Mouse (Mus musculus) embryonic facial prominence, embryonic 15.5 days (tissue): Measurements from ENCODE around the gene Ccdc97. TPM values are rescaled to one million over a fixed set of nuclear protein-coding genes. Genes with fewer than 3 reads are reported as not detected.

Source experiments
- ATAC-seq: fragments of 200-750 bp; cut with Nextera tagmentation; 2 replicates; pipeline ENCODE4 v1.8.0; 2017; ENCODE audit warnings: low read depth, moderate TSS enrichment; ENCODE audit not compliant: insufficient number of reproducible peaks, low FRiP score, low TSS enrichment
- H3K27ac ChIP-seq: fragments of 300-500 bp; sonication (generic); replicated peaks from 2 replicates; pipeline ENCODE4 v1.5.1; 2015; ENCODE audit warnings: mild to moderate bottlenecking, inconsistent platforms
- H3K27me3 ChIP-seq: fragments of 300-500 bp; sonication (generic); 2 replicates; pipeline ENCODE4 v1.6.1; 2015; ENCODE audit warnings: inconsistent platforms
- H3K36me3 ChIP-seq: fragments of 300-500 bp; sonication (generic); 2 replicates; pipeline ENCODE4 v1.6.1; 2015; ENCODE audit warnings: mild to moderate bottlenecking, inconsistent platforms
- H3K4me1 ChIP-seq: fragments of 300-500 bp; sonication (generic); 2 replicates; pipeline ENCODE4 v1.6.1; 2015; ENCODE audit warnings: inconsistent platforms
- H3K4me2 ChIP-seq: fragments of 300-500 bp; sonication (generic); replicated peaks from 2 replicates; pipeline ENCODE4 v1.6.1; 2015; ENCODE audit warnings: mild to moderate bottlenecking, inconsistent platforms
- H3K4me3 ChIP-seq: fragments of 300-500 bp; sonication (generic); replicated peaks from 2 replicates; pipeline ENCODE4 v1.5.1; 2015; ENCODE audit warnings: mild to moderate bottlenecking, inconsistent platforms
- H3K9ac ChIP-seq: fragments of 300-500 bp; sonication (generic); 2 replicates; pipeline ENCODE4 v1.6.1; 2015; ENCODE audit warnings: inconsistent platforms
- H3K9me3 ChIP-seq: fragments of 300-500 bp; sonication (generic); replicated peaks from 2 replicates; pipeline ENCODE4 v1.6.1; 2016; ENCODE audit warnings: inconsistent platforms
- WGBS: fragments of 180-500 bp; shearing (Covaris S2); methylation state at CpG from one replicate; pipeline ENCODE4 v1.1.7; 2015; 5-methylcytosine and 5-hydroxymethylcytosine counted together
- polyA plus RNA-seq: library from polyadenylated mRNA; unstranded; fragments of >200 nt; fragmentation: Nextera tagmentation; extraction: Ambion mirVana; gene quantifications from 2 replicates; pipeline ENCODE4 v1.2.1, GENCODE M21; 2015

Ccdc97 gene
- polyA plus RNA-seq, 1 experiment from 2014 or later, result 32.8 TPM

DNA sequence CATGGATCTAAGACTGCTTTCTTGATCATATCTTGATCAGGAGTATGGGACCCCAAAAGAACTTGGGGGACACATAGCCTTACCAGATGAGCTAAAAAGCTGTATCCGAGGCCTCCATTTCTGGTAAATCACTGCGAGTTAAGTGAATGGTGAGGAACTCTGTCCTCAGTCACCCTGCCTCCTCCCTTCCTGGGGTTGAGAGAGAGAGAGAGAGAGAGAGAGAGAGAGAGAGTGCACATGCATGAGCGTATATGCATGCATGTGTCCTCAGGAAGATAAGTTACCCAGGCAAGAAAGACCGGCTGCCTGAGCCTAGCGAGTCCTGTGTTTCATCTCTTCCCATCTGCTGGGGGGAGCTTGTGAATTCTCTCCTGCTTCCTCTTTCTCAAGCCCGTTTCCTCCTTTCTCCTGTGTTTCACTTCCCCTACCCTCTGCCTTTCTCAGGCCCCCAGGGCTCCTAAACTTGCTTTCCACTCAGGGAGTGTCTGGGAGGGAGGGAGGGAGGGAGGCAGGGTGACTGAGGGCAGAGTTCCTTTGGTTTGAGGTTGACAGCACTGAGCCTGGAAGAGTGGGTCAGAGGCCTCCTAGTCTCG lies 12.2 kb downstream of the Ccdc97 start:
- 47% methylated on average over 7 of the region's 7 CpGs for WGBS
- Histone ChIP-seq H3K4me1 (peaks cover 43% of the 10 kb centered on the region), H3K36me3 (peaks cover 7% of the 10 kb centered on the region; the same call in 1 of the 2 replicates), H3K4me2 (no peak overlapping the region), H3K9ac (no peak overlapping the region), H3K9me3 (no peaks in the 10 kb centered on the region), H3K27ac (peak overlapping the region; percentile 68; the same call in 1 of the 2 replicates), H3K27me3 (peaks cover 6% of the 10 kb centered on the region; the same call in 1 of the 2 replicates), H3K4me3 (no peak overlapping the region)
- no peak for ATAC-seq

DNA sequence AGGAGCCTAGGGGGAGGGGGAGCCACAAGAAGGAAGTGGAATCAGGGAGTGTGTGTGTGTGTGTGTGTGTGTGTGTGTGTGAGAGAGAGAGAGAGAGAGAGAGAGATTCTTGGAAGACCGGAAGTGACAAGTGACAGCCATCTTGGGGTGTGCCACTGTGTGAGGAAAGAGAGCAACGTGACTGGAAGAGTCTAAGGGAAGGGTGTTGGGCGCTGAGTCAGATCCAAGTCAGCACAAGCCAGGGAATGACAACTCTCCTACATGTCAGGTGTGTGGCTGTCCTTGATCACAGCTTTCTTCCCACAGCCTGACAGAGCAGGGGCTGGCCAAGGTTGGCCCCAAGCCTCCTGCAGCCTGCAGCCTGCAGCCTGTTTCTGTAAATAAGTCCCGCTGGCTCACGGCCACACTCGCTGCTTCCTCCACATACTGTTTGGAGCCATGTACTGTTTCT lies 13.1 kb downstream of the Ccdc97 start:
- Histone ChIP-seq H3K4me2 (no peak overlapping the region), H3K4me3 (no peak overlapping the region), H3K27ac (no peak overlapping the region), H3K4me1 (peaks cover 35% of the 10 kb centered on the region), H3K9ac (no peak overlapping the region), H3K27me3 (peaks cover 6% of the 10 kb centered on the region; the same call in 1 of the 2 replicates), H3K9me3 (no peaks in the 10 kb centered on the region), H3K36me3 (peaks cover 16% of the 10 kb centered on the region)
- WGBS, result 55% methylated on average over 6 of the region's 6 CpGs
- ATAC-seq, result no peak

- Histone ChIP-seq H3K9ac (no peak overlapping the region), H3K4me2 (peak overlapping the region; percentile 41), H3K4me1 (peaks cover 25% of the 10 kb centered on the region), H3K36me3 (peaks cover 18% of the 10 kb centered on the region), H3K27ac (no peak overlapping the region), H3K9me3 (no peaks in the 10 kb centered on the region), H3K27me3 (peaks cover 6% of the 10 kb centered on the region; the same call in 1 of the 2 replicates), H3K4me3 (no peak overlapping the region)
- WGBS, result 13% methylated on average over 36 of the region's 37 CpGs
- ATAC-seq, result no peak
Observed at GRCm38 (mm10) chr7:25704716-25705364, 14.0 kb downstream of the Ccdc97 start.

DNA sequence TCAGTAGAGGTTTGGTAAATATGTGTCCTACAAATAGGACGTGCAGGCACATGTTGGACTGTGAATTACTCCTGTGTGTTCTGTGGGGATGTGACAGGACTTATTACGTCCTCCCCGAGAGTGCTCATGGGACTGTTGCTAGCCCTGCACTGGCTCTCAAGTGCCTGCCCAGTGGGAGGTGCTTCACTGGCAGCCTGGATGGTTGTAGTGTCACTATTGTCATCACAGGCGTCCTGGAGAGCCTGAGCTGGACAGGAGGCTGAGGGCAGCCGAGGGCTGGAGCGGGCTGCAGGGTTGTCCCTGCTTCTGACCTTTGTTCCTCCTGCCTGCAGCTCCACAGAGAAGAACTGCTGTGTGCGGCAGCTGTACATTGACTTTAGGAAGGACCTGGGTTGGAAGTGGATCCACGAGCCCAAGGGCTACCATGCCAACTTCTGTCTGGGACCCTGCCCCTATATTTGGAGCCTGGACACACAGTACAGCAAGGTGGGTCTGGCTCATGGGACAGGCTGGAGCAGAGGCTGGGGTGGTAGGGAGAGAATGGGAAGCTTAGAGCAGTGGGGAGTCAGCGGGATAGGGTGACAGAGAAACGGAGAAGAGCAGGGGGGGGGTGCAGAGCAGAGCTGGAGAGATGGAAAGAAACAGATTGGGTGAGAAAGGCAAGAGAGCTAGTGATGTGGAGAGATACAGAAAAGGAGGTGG lies 14.9 kb downstream of the Ccdc97 start:
- Histone ChIP-seq H3K36me3 (peaks cover 18% of the 10 kb centered on the region), H3K4me1 (peaks cover 22% of the 10 kb centered on the region), H3K9ac (no peak overlapping the region), H3K27me3 (peaks cover 6% of the 10 kb centered on the region; the same call in 1 of the 2 replicates), H3K4me3 (no peak overlapping the region), H3K27ac (no peak overlapping the region), H3K9me3 (no peaks in the 10 kb centered on the region), H3K4me2 (no peak overlapping the region)
- 26% methylated on average over 10 of the region's 10 CpGs for WGBS
- ATAC-seq, result no peak

DNA sequence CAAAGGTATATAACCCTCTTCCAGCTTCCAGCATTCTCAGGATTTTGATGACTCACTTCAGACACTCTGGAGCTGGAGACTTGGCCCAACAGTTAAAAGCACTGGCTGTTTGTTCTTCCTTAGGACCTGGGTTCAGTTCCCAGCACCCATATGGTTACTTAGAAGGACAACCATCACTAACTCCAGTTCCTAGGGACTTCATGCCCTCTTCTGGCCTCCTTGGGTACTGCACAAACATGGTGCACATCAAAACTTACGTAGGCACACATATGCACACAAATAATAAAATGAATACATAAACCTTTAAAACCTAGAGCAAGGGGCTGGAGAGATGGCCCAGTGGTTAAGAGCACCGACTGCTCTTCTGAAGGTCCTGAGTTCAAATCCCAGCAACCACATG lies 16.5 kb downstream of the Ccdc97 start:
- no peak overlapping the region for H3K4me3 ChIP-seq
- H3K27ac ChIP-seq, result no peak overlapping the region
- no peak overlapping the region for H3K4me2 ChIP-seq
- H3K27me3 ChIP-seq, result peaks cover 6% of the 10 kb centered on the region; the same call in 1 of the 2 replicates
- no peak for ATAC-seq
- peaks cover 18% of the 10 kb centered on the region for H3K36me3 ChIP-seq
- no peaks in the 10 kb centered on the region for H3K9me3 ChIP-seq
- peaks cover 9% of the 10 kb centered on the region for H3K4me1 ChIP-seq
- 96% methylated on average over 2 of the region's 2 CpGs for WGBS
- H3K9ac ChIP-seq, result no peak overlapping the region

- 75% methylated on average over 12 of the region's 12 CpGs for WGBS
- H3K9me3 ChIP-seq, result no peaks in the 10 kb centered on the region
- H3K4me3 ChIP-seq, result no peak overlapping the region
- no peak overlapping the region for H3K27ac ChIP-seq
- H3K36me3 ChIP-seq, result peaks cover 18% of the 10 kb centered on the region
- no peak overlapping the region for H3K4me2 ChIP-seq
- ATAC-seq, result no peak
- no peak overlapping the region for H3K9ac ChIP-seq
- peaks cover 6% of the 10 kb centered on the region; the same call in 1 of the 2 replicates for H3K27me3 ChIP-seq
- peaks cover 8% of the 10 kb centered on the region for H3K4me1 ChIP-seq
Observed at GRCm38 (mm10) chr7:25700732-25701131, 18.2 kb downstream of the Ccdc97 start.

- Histone ChIP-seq H3K36me3 (peaks cover 18% of the 10 kb centered on the region), H3K4me1 (peaks cover 8% of the 10 kb centered on the region), H3K4me2 (no peak overlapping the region), H3K27ac (no peak overlapping the region), H3K27me3 (peaks cover 6% of the 10 kb centered on the region; the same call in 1 of the 2 replicates), H3K9me3 (no peaks in the 10 kb centered on the region), H3K9ac (no peak overlapping the region), H3K4me3 (no peak overlapping the region)
- 55% methylated on average over 13 of the region's 13 CpGs for WGBS
- no peak for ATAC-seq
Observed at GRCm38 (mm10) chr7:25699851-25700250, 19.0 kb downstream of the Ccdc97 start.

GRCm38 (mm10) chr7:25694104-25694503 lies 24.8 kb downstream of the Ccdc97 start:
- ATAC-seq, result no peak
- no peak overlapping the region for H3K4me2 ChIP-seq
- no peak overlapping the region for H3K27ac ChIP-seq
- H3K9ac ChIP-seq, result no peak overlapping the region
- H3K27me3 ChIP-seq, result peaks cover 11% of the 10 kb centered on the region
- no peak overlapping the region for H3K4me3 ChIP-seq
- 70% methylated on average over 8 of the region's 8 CpGs for WGBS
- peaks cover 7% of the 10 kb centered on the region for H3K4me1 ChIP-seq
- H3K9me3 ChIP-seq, result no peaks in the 10 kb centered on the region
- H3K36me3 ChIP-seq, result 0 out of 2 replicates have a peak, but pooled peaks cover 3% of the 10 kb centered on the region

DNA sequence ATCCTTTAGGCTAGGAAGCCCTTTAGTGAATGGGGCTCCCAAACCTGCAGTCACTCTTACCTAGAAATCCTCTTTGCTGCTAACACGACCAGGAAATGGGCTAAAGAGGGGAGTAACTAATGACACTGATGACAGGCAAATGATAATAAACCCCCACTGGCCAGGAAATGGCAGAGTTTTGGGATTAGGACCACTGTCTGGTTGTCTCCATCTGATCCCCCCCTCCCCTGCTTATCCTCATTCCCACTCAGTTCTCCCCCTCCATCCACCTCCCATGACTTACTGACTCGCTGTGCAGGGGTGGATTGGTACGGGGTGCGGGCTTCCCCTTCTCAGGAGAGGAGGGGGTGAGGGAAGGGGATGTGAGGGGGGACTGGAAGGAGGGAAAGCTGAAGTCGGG lies 28.8 kb downstream of the Ccdc97 start:
- ATAC-seq, result no peak
- Histone ChIP-seq H3K36me3 (0 out of 2 replicates have a peak, but pooled peaks cover 3% of the 10 kb centered on the region), H3K4me2 (peak overlapping the region; percentile 94), H3K4me3 (peak overlapping the region; percentile 67), H3K9ac (no peak overlapping the region), H3K9me3 (no peaks in the 10 kb centered on the region), H3K27ac (no peak overlapping the region), H3K27me3 (peaks cover 25% of the 10 kb centered on the region), H3K4me1 (peaks cover 43% of the 10 kb centered on the region)
- 34% methylated on average over 5 of the region's 5 CpGs for WGBS

DNA sequence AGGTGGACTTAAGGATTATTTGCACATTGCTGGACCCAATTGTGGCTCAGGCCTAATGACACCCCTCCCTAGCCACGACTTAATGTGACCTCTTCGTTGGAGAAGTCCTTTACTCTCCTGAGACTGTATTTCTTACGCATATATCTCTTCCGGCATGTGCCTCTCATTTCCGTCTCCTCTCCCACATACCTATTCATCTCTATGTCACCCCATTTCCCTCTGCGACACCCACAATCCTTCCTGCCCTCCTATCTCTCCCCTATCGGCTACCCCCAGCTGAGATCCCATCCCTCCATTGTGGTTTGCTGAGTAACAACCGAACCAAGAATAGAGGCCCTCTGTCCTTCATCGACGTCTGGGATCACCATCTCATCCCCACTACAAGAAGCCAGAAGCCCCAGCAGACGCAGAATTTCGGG lies 29.3 kb downstream of the Ccdc97 start:
- 0 out of 2 replicates have a peak, but pooled peaks cover 3% of the 10 kb centered on the region for H3K36me3 ChIP-seq
- 13% methylated on average over 12 of the region's 12 CpGs for WGBS
- H3K4me1 ChIP-seq, result peaks cover 43% of the 10 kb centered on the region
- ATAC-seq, result no peak
- H3K4me3 ChIP-seq, result peak overlapping the region; percentile 67
- H3K4me2 ChIP-seq, result peak overlapping the region; percentile 94
- 0 out of 2 replicates have a peak overlapping the region, but pooled peaks have one; percentile 53 for H3K9ac ChIP-seq
- peak overlapping the region; percentile 87; the same call in 1 of the 2 replicates for H3K27ac ChIP-seq
- peaks cover 25% of the 10 kb centered on the region for H3K27me3 ChIP-seq
- no peaks in the 10 kb centered on the region for H3K9me3 ChIP-seq
